Mouse (Mus musculus): ENCODE measurements around the gene Ces1a. TPM values are rescaled to one million over a fixed set of nuclear protein-coding genes. Genes with fewer than 3 reads are reported as not detected.

Gene Ces1a
- total and polyA plus RNA-seq, 3 experiments = not detected

GRCm38 (mm10) chr8:92976656-92977055 is 71.3 kb downstream of the Ces1a start:
- H3K4me1 ChIP-seq (ENCODE audit: control insufficient read depth in 1 of 2, insufficient read depth in 2 of 2, low read length in 2 of 2) = no peaks in the 10 kb centered on the region
- DNase-seq (ENCODE audit: low read depth, low spot score) = no peak

DNA sequence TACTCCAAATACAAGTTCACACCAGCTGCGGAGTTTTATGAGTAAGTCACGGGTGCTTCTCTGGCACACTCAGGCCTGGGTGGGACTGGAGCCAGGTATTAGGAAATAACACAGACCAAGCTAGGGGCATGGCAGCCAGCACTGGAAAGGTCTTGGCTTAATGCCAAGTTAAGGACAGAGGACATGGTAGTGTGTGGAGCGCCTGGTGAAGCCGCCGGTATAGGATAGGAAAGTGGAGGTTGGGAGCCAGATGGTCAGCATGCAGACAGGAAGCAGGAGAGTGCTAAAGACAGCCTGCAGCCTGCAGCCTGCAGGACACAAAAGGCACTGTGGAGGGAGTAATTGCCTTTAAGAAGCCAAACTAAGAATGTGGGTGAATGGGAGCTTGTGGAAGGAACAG is 75.0 kb downstream of the Ces1a start:
- Histone ChIP-seq H3K4me3 (ENCODE audit: control insufficient read depth in 1 of 2, insufficient read depth in 1 of 2, low read depth in 2 of 2, low read length in 2 of 2) (no peak overlapping the region), H3K9ac (ENCODE audit: control insufficient read depth, low read depth, low read length, poor library complexity, severe bottlenecking) (no peak overlapping the region), H3K36me3 (ENCODE audit: control insufficient read depth in 1 of 2, insufficient read depth in 2 of 2, low read length in 2 of 2) (no peaks in the 10 kb centered on the region), H3K27me3 (ENCODE audit: control insufficient read depth in 1 of 2, insufficient read depth in 2 of 2, low read length in 2 of 2) (no peaks in the 10 kb centered on the region), H3K4me1 (ENCODE audit: control insufficient read depth in 1 of 2, insufficient read depth in 2 of 2, low read length in 2 of 2) (no peaks in the 10 kb centered on the region), H3K79me2 (ENCODE audit: control insufficient read depth, insufficient read depth, low read length, poor library complexity) (no peaks in the 10 kb centered on the region), H3K27ac (ENCODE audit: control insufficient read depth, low read depth, low read length) (no peak overlapping the region), H3K9me3 (replicated peaks; ENCODE audit: insufficient read depth, low read length) (no peaks in the 10 kb centered on the region)
- DNase-seq (ENCODE audit: low read depth, low spot score) = no peak
- TF ChIP-seq EP300 (IDR thresholded peaks at IDR 0.05; ENCODE audit: low read depth in 1 of 2, low read length in 2 of 2) (no peak), TBP (IDR thresholded peaks at IDR 0.05; ENCODE audit: low read depth, low read length) (no peak)

More at GRCm38 (mm10) chr8:92976656-92977055, 71.3 kb downstream of the Ces1a start:
- Histone ChIP-seq H3K9me3 (replicated peaks; ENCODE audit: insufficient read depth, low read length) (no peaks in the 10 kb centered on the region), H3K36me3 (ENCODE audit: control insufficient read depth in 1 of 2, insufficient read depth in 2 of 2, low read length in 2 of 2) (no peaks in the 10 kb centered on the region), H3K9ac (ENCODE audit: control insufficient read depth, low read depth, low read length, poor library complexity, severe bottlenecking) (no peak overlapping the region), H3K79me2 (ENCODE audit: control insufficient read depth, insufficient read depth, low read length, poor library complexity) (no peaks in the 10 kb centered on the region), H3K27me3 (ENCODE audit: control insufficient read depth in 1 of 2, insufficient read depth in 2 of 2, low read length in 2 of 2) (no peaks in the 10 kb centered on the region), H3K27ac (ENCODE audit: control insufficient read depth, low read depth, low read length) (no peak overlapping the region), H3K4me3 (ENCODE audit: control insufficient read depth in 1 of 2, insufficient read depth in 1 of 2, low read depth in 2 of 2, low read length in 2 of 2) (no peak overlapping the region)
- TF ChIP-seq NRF1 (IDR thresholded peaks at IDR 0.05; ENCODE audit: insufficient read depth, low read depth, low read length, poor library complexity, severe bottlenecking) (no peak), CTCF (IDR thresholded peaks at IDR 0.05 in 2 of 3, conservative IDR thresholded peaks at IDR 0.05 in 1 of 3; ENCODE audit: control insufficient read depth in 1 of 3, insufficient read depth in 1 of 3, low read depth in 2 of 3, low read length in 3 of 3, poor library complexity in 1 of 3, severe bottlenecking in 1 of 3) (no peak), MXI1 (IDR thresholded peaks at IDR 0.05; ENCODE audit: low read depth, low read length) (no peak), JUND (IDR thresholded peaks at IDR 0.05; ENCODE audit: low read depth, low read length) (no peak), MAX (IDR thresholded peaks at IDR 0.05; ENCODE audit: low read length) (no peak)

Other genes starting within 250 kb of the Ces1a start
- not detected in 2 replicates for gene Mmp2, start 220.9 kb downstream of the Ces1a start, total RNA-seq (2012; rRNA removed)
- gene Mmp2, start 220.9 kb downstream of the Ces1a start, polyA plus RNA-seq (2012; ENCODE audit: insufficient read depth in 1 of 2, insufficient read length in 2 of 2, low read depth in 1 of 2, low replicate concordance in 2 of 2, missing spikeins in 1 of 2) = under 1 TPM in 1 of 2 experiments, not detected in 1; 0.25 TPM
- 5.2 and 5.9 TPM in 2 replicates for gene Lpcat2, start 192.9 kb downstream of the Ces1a start, total RNA-seq (2012; rRNA removed)
- gene Lpcat2, start 192.9 kb downstream of the Ces1a start, polyA plus RNA-seq (2012; ENCODE audit: insufficient read depth in 1 of 2, insufficient read length in 2 of 2, low read depth in 1 of 2, low replicate concordance in 2 of 2, missing spikeins in 1 of 2) = 1 to 10 TPM in 1 of 2 experiments, not detected in 1; 7.5 TPM
- 0.16 and 0.62 TPM in 2 replicates for gene Capns2, start 146.8 kb downstream of the Ces1a start, total RNA-seq (2012; rRNA removed)
- under 1 TPM in 1 of 2 experiments, not detected in 1; 0.21 TPM for gene Capns2, start 146.8 kb downstream of the Ces1a start, polyA plus RNA-seq (2012; ENCODE audit: insufficient read depth in 1 of 2, insufficient read length in 2 of 2, low read depth in 1 of 2, low replicate concordance in 2 of 2, missing spikeins in 1 of 2)
- not detected in 2 replicates for gene Slc6a2, start 88.1 kb downstream of the Ces1a start, total RNA-seq (2012; rRNA removed)
- gene Slc6a2, start 88.1 kb downstream of the Ces1a start, polyA plus RNA-seq (2012; ENCODE audit: insufficient read depth in 1 of 2, insufficient read length in 2 of 2, low read depth in 1 of 2, low replicate concordance in 2 of 2, missing spikeins in 1 of 2) = under 1 TPM in 1 of 2 experiments, not detected in 1; 0.03 TPM
- gene Ces1b, start 31.8 kb upstream of the Ces1a start, total RNA-seq (2012; rRNA removed) = not detected in 2 replicates
- not detected for gene Ces1b, start 31.8 kb upstream of the Ces1a start, polyA plus RNA-seq (2012; ENCODE audit: insufficient read depth in 1 of 2, insufficient read length in 2 of 2, low read depth in 1 of 2, low replicate concordance in 2 of 2, missing spikeins in 1 of 2)
- not detected in 2 replicates for gene Ces1c, start 83.1 kb upstream of the Ces1a start, total RNA-seq (2012; rRNA removed)
- not detected for gene Ces1c, start 83.1 kb upstream of the Ces1a start, polyA plus RNA-seq (2012; ENCODE audit: insufficient read depth in 1 of 2, insufficient read length in 2 of 2, low read depth in 1 of 2, low replicate concordance in 2 of 2, missing spikeins in 1 of 2)
- not detected in 2 replicates for gene Ces1d, start 149.6 kb upstream of the Ces1a start, total RNA-seq (2012; rRNA removed)
- gene Ces1d, start 149.6 kb upstream of the Ces1a start, polyA plus RNA-seq (2012; ENCODE audit: insufficient read depth in 1 of 2, insufficient read length in 2 of 2, low read depth in 1 of 2, low replicate concordance in 2 of 2, missing spikeins in 1 of 2) = not detected
- gene Ces1e, start 181.4 kb upstream of the Ces1a start, total RNA-seq (2012; rRNA removed) = not detected in 2 replicates
- not detected for gene Ces1e, start 181.4 kb upstream of the Ces1a start, polyA plus RNA-seq (2012; ENCODE audit: insufficient read depth in 1 of 2, insufficient read length in 2 of 2, low read depth in 1 of 2, low replicate concordance in 2 of 2, missing spikeins in 1 of 2)
- 0.23 TPM in 1 of 2 replicates, not detected in the other for gene Ces1f, start 231.6 kb upstream of the Ces1a start, total RNA-seq (2012; rRNA removed)
- not detected for gene Ces1f, start 231.6 kb upstream of the Ces1a start, polyA plus RNA-seq (2012; ENCODE audit: insufficient read depth in 1 of 2, insufficient read length in 2 of 2, low read depth in 1 of 2, low replicate concordance in 2 of 2, missing spikeins in 1 of 2)